Mouse (Mus musculus) gastrocnemius, postnatal 36 days (tissue): ENCODE measurements around the gene Ankrd61. TPM values are rescaled to one million over a fixed set of nuclear protein-coding genes. Genes with fewer than 3 reads are reported as not detected.

Source experiments
- DNase-seq, 2 experiments: peaks; one replicate each; pipeline ENCODE4 v3.0.0; 2022
- intact Hi-C: fragments of 180-260 bp; cut with DNase I; formaldehyde crosslinking; loops from one replicate; pipeline ENCODE4 v1.15.1; 2025
- total RNA-seq, 2 experiments: library from RNA; stranded (reverse); gene quantifications; 2 replicates each; pipeline ENCODE4 v1.2.3; 2021

Ankrd61 gene
- total RNA-seq, 2 experiments from 2014 or later, result not detected

GRCm38 (mm10) chr5:143903813-143904212, 6.3 kb upstream of the Ankrd61 start:
- intact Hi-C loops, result no loop called here
- no peak for DNase-seq

DNA sequence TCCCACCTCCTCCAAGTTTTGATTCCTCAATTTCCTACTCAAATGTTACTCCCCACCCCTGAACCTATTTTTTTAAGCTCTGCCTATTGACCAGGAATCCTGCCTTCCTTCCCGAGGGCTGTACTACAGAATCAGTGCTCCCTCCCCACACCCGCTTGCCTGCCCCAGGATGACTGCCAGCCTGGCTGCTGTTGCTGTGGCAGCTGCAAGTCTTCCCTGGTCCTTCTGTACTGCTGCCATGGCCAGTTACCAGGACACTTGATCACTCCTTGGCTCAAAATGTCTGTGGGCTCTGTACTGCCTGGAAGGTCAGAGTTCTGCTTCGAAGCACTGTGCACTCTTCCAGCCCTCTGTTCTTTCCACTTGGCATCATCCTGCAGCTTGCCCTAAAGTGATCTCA, 4.6 kb upstream of the Ankrd61 start:
- intact Hi-C loops, result no loop called here
- peak; percentile 59 to 84 for DNase-seq

GRCm38 (mm10) chr5:143893396-143893795, 4.1 kb downstream of the Ankrd61 start:
- intact Hi-C loops, result loop anchor here (2.0 kb wide), 1 partner anchor 23 kb away; no protein-coding TSS in a partner anchor
- DNase-seq, result no peak

DNA sequence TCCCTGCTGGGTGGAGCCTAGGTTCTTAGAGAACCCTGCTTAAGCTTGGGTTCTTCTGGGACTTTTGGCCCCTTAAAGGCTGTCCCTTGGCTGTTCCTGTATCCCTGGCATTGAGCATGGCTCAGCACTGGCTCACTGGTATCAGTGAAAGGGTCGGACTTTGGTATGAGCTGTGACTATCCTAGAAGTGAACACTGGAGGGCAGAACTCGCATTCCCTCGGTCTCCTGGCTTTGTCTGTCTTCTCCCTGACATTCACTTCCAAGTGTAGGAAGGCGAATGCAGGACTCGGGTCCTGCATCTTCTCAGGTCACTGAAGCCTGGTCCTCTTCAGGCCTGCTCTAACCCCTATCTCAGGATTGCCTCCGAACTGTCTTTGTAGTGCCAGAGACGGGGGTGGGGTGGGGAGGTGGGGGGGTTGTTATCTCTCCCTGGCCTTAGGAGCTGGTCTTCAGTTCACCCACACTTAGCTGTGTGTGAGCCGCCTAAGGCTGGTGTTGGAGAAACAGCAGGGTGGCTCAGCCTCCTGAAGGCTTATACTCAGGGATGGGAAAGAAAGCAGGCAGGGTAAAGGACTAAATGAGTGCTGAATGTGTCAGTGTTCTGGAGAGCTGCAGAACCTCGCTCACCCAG, 5.1 kb downstream of the Ankrd61 start:
- DNase-seq, result no peak
- intact Hi-C loops, result loop anchor here (2.0 kb wide), 1 partner anchor 24 kb away; no protein-coding TSS in a partner anchor

GRCm38 (mm10) chr5:143890741-143891140, 6.7 kb downstream of the Ankrd61 start:
- no peak for DNase-seq
- intact Hi-C loops, result no loop called here

DNA sequence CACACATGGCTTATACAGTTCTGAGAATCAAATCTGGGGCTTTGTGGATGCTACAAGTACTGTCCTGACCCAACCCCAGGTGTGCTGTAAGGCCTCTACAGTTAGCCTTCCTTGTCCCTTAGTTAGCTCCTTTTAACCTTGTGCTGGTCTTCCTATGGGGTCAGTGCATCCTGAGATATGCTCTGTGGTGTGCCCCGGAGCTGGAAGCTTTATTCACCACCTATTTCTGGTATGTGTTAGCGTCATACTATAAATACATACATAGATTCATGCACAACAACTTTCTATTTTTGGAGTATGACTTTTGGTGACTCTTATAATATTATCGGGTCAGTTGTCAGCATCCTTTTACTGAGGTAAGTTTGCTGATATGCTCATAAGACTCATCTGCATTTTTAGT, 12.2 kb downstream of the Ankrd61 start:
- DNase-seq, result no peak
- intact Hi-C loops, result no loop called here

DNA sequence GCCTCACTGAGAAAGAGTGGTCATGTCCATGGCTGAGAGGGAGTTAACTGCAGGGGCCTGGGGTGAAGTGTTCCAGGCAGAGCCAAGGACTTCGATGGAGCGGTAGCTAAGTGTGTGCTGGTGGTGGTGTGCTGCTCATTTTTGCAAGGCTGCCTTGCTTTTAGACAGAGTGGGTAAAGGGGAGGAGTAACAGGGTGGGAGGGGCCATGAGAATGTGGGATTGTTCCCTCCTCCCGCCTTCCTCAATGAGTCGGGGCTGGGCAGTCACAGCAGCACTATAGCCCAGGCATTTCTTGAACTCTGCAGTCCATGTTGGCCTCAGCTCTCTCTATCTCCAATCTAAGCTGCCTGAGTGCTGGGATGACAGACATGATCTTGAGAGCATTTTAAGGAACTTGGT, 22.9 kb downstream of the Ankrd61 start:
- intact Hi-C loops, result no loop called here

DNA sequence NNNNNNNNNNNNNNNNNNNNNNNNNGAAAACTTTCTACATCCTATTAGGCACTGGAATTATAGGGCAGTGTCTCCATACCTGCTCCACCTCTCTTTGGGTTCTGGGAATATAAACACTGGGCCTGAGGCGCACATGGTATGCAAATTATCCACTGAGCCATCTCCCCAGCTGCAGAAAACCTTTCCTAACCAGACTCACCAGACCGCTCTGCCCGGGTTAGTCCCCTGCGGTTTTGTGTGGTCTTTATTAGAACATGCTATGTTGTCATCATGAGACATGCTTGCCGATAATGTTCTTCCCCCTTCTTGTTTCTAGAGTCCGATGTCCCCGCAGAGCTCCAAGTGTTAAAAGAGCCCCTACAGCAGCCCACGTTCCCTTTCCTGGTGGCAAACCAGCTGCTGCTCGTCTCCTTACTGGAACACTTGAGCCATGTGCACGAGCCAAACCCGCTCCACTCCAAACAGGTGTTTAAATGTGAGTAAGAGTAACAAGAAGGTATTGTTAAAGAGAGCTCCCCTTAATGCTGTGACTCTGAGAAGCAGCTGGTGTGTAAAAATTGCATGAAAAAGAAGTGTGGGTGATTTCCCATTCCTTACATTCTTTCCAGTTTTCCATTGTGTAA, 25.8 kb downstream of the Ankrd61 start:
- intact Hi-C loops, result no loop called here
- DNase-seq, result no peak

More for the DNA sequence above, 22.9 kb downstream of the Ankrd61 start:
- no peak for DNase-seq

Other genes with a start within 250 kb of the Ankrd61 start
- gene Usp42, start 165.4 kb downstream of the Ankrd61 start, total RNA-seq, result 1 to 10 TPM; 4.2 to 6.4 TPM
- gene Eif2ak1, start 79.9 kb downstream of the Ankrd61 start, total RNA-seq, result 10 to 100 TPM; 21.9 to 24.8 TPM
- 100 to 1,000 TPM; 125 to 170 TPM for gene Aimp2, start 12.2 kb upstream of the Ankrd61 start, total RNA-seq
- gene Pms2, start 12.3 kb upstream of the Ankrd61 start, total RNA-seq, result 1 to 10 TPM; 4.4 to 4.5 TPM
- under 1 TPM in 1 of 2 experiments, not detected in 1; 0.89 TPM for gene Gm42421, start 30.5 kb upstream of the Ankrd61 start, total RNA-seq
- under 1 TPM; 0.59 to 0.89 TPM for gene Rsph10b, start 35.4 kb upstream of the Ankrd61 start, total RNA-seq
- 10 to 100 TPM; 35.4 to 37.0 TPM for gene Ccz1, start 117.2 kb upstream of the Ankrd61 start, total RNA-seq
- not detected for gene Ocm, start 129.0 kb upstream of the Ankrd61 start, total RNA-seq
- 10 to 100 TPM; 19.4 to 19.8 TPM for gene Lmtk2, start 202.8 kb upstream of the Ankrd61 start, total RNA-seq